25 mouse cellular contexts compared by ENCODE assay signal in genomic region chr16:77180990-77181389, GRCm38 (mm10).
A peak's percentile ranks its signal among the peaks of the same experiment; 100 is the strongest.
DNase-seq lines count a peak whose midpoint lies in the region; ATAC-seq lines count a peak whose summit lies in the region.
"Had no signal": no experiment of that assay in that cellular context is flagged by ENCODE, and none has a peak within 500 bp of the region (broad histone marks: within the 10 kb centered on the region; RNA-seq: fewer than 3 reads in every experiment).

No protein-coding gene starts in this region.

- no peak overlapping the region for H3K4me2 ChIP-seq in midbrain, embryonic 11.5 days
- H3K4me2 ChIP-seq in kidney, embryonic 16.5 days (replicated peaks; ENCODE audit: low read depth, low read length), result no peak overlapping the region
- H3K4me2 ChIP-seq: embryonic facial prominence, embryonic 12.5 days; embryonic facial prominence, embryonic 15.5 days; heart, embryonic 13.5 days; hindbrain, embryonic 12.5 days; hindbrain, embryonic 15.5 days had no signal

- no peak overlapping the region for H3K27ac ChIP-seq in midbrain, embryonic 11.5 days (ENCODE audit: low read depth, low read length)
- H3K27ac ChIP-seq in midbrain, embryonic 10.5 days (replicated peaks), result no peak overlapping the region
- H3K27ac ChIP-seq in kidney, embryonic 16.5 days (ENCODE audit: low read length), result no peak overlapping the region
- H3K27ac ChIP-seq: embryonic facial prominence, embryonic 12.5 days; embryonic facial prominence, embryonic 15.5 days; heart, adult 2 months; heart, embryonic 10.5 days; heart, embryonic 13.5 days; hindbrain, embryonic 12.5 days; hindbrain, embryonic 15.5 days had no signal

- no peak overlapping the region for H3K9ac ChIP-seq in midbrain, embryonic 11.5 days (ENCODE audit: low read length)
- no peak overlapping the region for H3K9ac ChIP-seq in kidney, embryonic 16.5 days (replicated peaks; ENCODE audit: low read length)
- H3K9ac ChIP-seq: embryonic facial prominence, embryonic 12.5 days; embryonic facial prominence, embryonic 15.5 days; forebrain, postnatal 0 days; heart, embryonic 13.5 days; hindbrain, embryonic 12.5 days; hindbrain, embryonic 15.5 days had no signal

- no peaks in the 10 kb centered on the region for H3K36me3 ChIP-seq in midbrain, embryonic 11.5 days (ENCODE audit: control insufficient read depth, insufficient read depth, low read length)
- no peaks in the 10 kb centered on the region for H3K36me3 ChIP-seq in midbrain, embryonic 10.5 days
- no peaks in the 10 kb centered on the region for H3K36me3 ChIP-seq in kidney, embryonic 16.5 days (ENCODE audit: insufficient read depth, low read length)
- H3K36me3 ChIP-seq: embryonic facial prominence, embryonic 12.5 days; embryonic facial prominence, embryonic 15.5 days; heart, embryonic 10.5 days; heart, embryonic 13.5 days; hindbrain, embryonic 12.5 days; hindbrain, embryonic 15.5 days had no signal

- H3K9me3 ChIP-seq in midbrain, embryonic 11.5 days (ENCODE audit: control insufficient read depth, low read length), result no peaks in the 10 kb centered on the region
- no peaks in the 10 kb centered on the region for H3K9me3 ChIP-seq in midbrain, embryonic 10.5 days (replicated peaks)
- no peaks in the 10 kb centered on the region for H3K9me3 ChIP-seq in kidney, embryonic 16.5 days (ENCODE audit: low read length)
- H3K9me3 ChIP-seq: embryonic facial prominence, embryonic 12.5 days; embryonic facial prominence, embryonic 15.5 days; heart, embryonic 10.5 days; heart, embryonic 13.5 days; hindbrain, embryonic 12.5 days; hindbrain, embryonic 15.5 days had no signal

- H3K4me1 ChIP-seq in midbrain, embryonic 11.5 days (ENCODE audit: control insufficient read depth, insufficient read depth, low read length), result no peaks in the 10 kb centered on the region
- no peaks in the 10 kb centered on the region; the same call in 1 of the 2 replicates for H3K4me1 ChIP-seq in midbrain, embryonic 10.5 days
- no peaks in the 10 kb centered on the region for H3K4me1 ChIP-seq in kidney, embryonic 16.5 days (ENCODE audit: insufficient read depth, low read length)
- H3K4me1 ChIP-seq: embryonic facial prominence, embryonic 12.5 days; embryonic facial prominence, embryonic 15.5 days; heart, embryonic 10.5 days; heart, embryonic 13.5 days; hindbrain, embryonic 12.5 days; hindbrain, embryonic 15.5 days had no signal

- DNase-seq in midbrain, embryonic 11.5 days (ENCODE audit: low spot score, missing footprints), result peak; percentile 33
- no peak for DNase-seq in midbrain, embryonic 10.5 days (ENCODE audit: low spot score)
- DNase-seq in gastrocnemius, adult 18-20 months (ENCODE audit: low spot score), result no peak
- DNase-seq: adrenal gland, adult 8-10 months; adrenal gland, postnatal 36 days; cerebellum, adult 18-20 months; cerebellum, adult 9-10 months; cerebellum, postnatal 14 days; forebrain, postnatal 0 days; gastrocnemius, postnatal 25 days; heart, adult 2 months; heart, postnatal 14 days; heart, postnatal 4 days had no signal

- no peaks in the 10 kb centered on the region for H3K27me3 ChIP-seq in midbrain, embryonic 11.5 days (ENCODE audit: control insufficient read depth, insufficient read depth, low read length)
- no peaks in the 10 kb centered on the region for H3K27me3 ChIP-seq in midbrain, embryonic 10.5 days (ENCODE audit: low read depth, poor library complexity, severe bottlenecking)
- no peaks in the 10 kb centered on the region for H3K27me3 ChIP-seq in kidney, embryonic 16.5 days (ENCODE audit: insufficient read depth, low read length)
- H3K27me3 ChIP-seq: embryonic facial prominence, embryonic 12.5 days; embryonic facial prominence, embryonic 15.5 days; heart, embryonic 13.5 days; hindbrain, embryonic 12.5 days; hindbrain, embryonic 15.5 days had no signal

- no peak for ATAC-seq in midbrain, embryonic 11.5 days (ENCODE audit: low FRiP score)
- ATAC-seq in granulocyte monocyte progenitor cell, adult 5-6 weeks (replicated peaks; ENCODE audit: poor library complexity, severe bottlenecking), result peak; percentile 93
- peak; percentile 58 for ATAC-seq in megakaryocyte progenitor cell, adult 5-6 weeks (replicated peaks; ENCODE audit: poor library complexity)
- ATAC-seq in kidney, embryonic 16.5 days (ENCODE audit: low FRiP score, low TSS enrichment), result no peak
- ATAC-seq: activated CD4-positive, CD25-positive, alpha-beta regulatory T cell, adult 4 months; CD4-positive, CD25-positive, alpha-beta regulatory T cell, adult 4 months; forebrain, embryonic 14.5 days; forebrain, postnatal 0 days had no signal

- WGBS in midbrain, embryonic 11.5 days, result 80% methylated on average over 2 of the region's 2 CpGs
- 81% methylated on average over 2 of the region's 2 CpGs for WGBS in midbrain, embryonic 10.5 days
- 63% methylated on average over 2 of the region's 2 CpGs for WGBS in kidney, embryonic 16.5 days

- no peak overlapping the region for H3K4me3 ChIP-seq in midbrain, embryonic 11.5 days (ENCODE audit: low read depth, low read length)
- H3K4me3 ChIP-seq in midbrain, embryonic 10.5 days, result no peak overlapping the region
- no peak overlapping the region for H3K4me3 ChIP-seq in kidney, embryonic 16.5 days (ENCODE audit: low read length)
- H3K4me3 ChIP-seq: embryonic facial prominence, embryonic 12.5 days; embryonic facial prominence, embryonic 15.5 days; heart, adult 2 months; heart, embryonic 10.5 days; heart, embryonic 13.5 days; hindbrain, embryonic 12.5 days; hindbrain, embryonic 15.5 days had no signal

Comparison
In these comparisons a context has a peak if more than half of its experiments do, and no peak if none do; other contexts are left out.
1. ATAC-seq: peak in granulocyte monocyte progenitor cell, adult 5-6 weeks (single experiment) and megakaryocyte progenitor cell, adult 5-6 weeks (single experiment); none in midbrain, embryonic 11.5 days (single experiment) and kidney, embryonic 16.5 days (single experiment).